Mouse (Mus musculus): ENCODE results near the gene Dcun1d5. TPM values are rescaled to one million over a fixed set of nuclear protein-coding genes. Genes with fewer than 3 reads are reported as not detected.

Dcun1d5 gene
- total and polyA plus RNA-seq, 2 experiments from 2014 or later: 64.0 to 83.4 TPM

- ATAC-seq: no peak
- Histone ChIP-seq H3K4me1 (ENCODE audit: insufficient read depth, low read length) (no peaks in the 10 kb centered on the region), H3K36me3 (ENCODE audit: insufficient read depth, low read length) (no peaks in the 10 kb centered on the region), H3K4me2 (ENCODE audit: low read depth, low read length) (no peak overlapping the region), H3K9me3 (ENCODE audit: low read length) (no peaks in the 10 kb centered on the region), H3K27ac (no peak overlapping the region), H3K9ac (replicated peaks; ENCODE audit: low read length) (no peak overlapping the region), H3K4me3 (ENCODE audit: low read length) (no peak overlapping the region), H3K27me3 (ENCODE audit: insufficient read depth, low read length) (no peaks in the 10 kb centered on the region)
- TF ChIP-seq CTCF (IDR thresholded peaks at IDR 0.05; ENCODE audit: low read depth): no peak
- 93% methylated on average over 1 of the region's 1 CpGs for WGBS
- no peak for DNase-seq (ENCODE audit: low spot score)
These were observed 54.3 kb downstream of the Dcun1d5 start for GRCm38 (mm10) chr9:7238619-7239018.

GRCm38 (mm10) chr9:7239967-7240366 lies 55.6 kb downstream of the Dcun1d5 start:
- Histone ChIP-seq H3K27me3 (ENCODE audit: insufficient read depth, low read length) (no peaks in the 10 kb centered on the region), H3K4me1 (ENCODE audit: insufficient read depth, low read length) (no peaks in the 10 kb centered on the region), H3K9ac (replicated peaks; ENCODE audit: low read length) (no peak overlapping the region), H3K9me3 (ENCODE audit: low read length) (no peaks in the 10 kb centered on the region), H3K4me3 (ENCODE audit: low read length) (no peak overlapping the region), H3K36me3 (ENCODE audit: insufficient read depth, low read length) (no peaks in the 10 kb centered on the region), H3K27ac (no peak overlapping the region), H3K4me2 (ENCODE audit: low read depth, low read length) (no peak overlapping the region)
- 88% methylated on average over 2 of the region's 2 CpGs for WGBS
- no peak for DNase-seq (ENCODE audit: low spot score)
- no peak for ATAC-seq
- TF ChIP-seq CTCF (IDR thresholded peaks at IDR 0.05; ENCODE audit: low read depth): no peak

GRCm38 (mm10) chr9:7252797-7253654 lies 68.7 kb downstream of the Dcun1d5 start:
- WGBS: 71% methylated on average over 1 of the region's 1 CpGs
- H3K27me3 ChIP-seq (ENCODE audit: insufficient read depth, low read length): no peaks in the 10 kb centered on the region
- no peak overlapping the region for H3K27ac ChIP-seq
- no peak overlapping the region for H3K4me2 ChIP-seq (ENCODE audit: low read depth, low read length)
- no peak overlapping the region for H3K9ac ChIP-seq (replicated peaks; ENCODE audit: low read length)
- no peaks in the 10 kb centered on the region for H3K9me3 ChIP-seq (ENCODE audit: low read length)
- DNase-seq (ENCODE audit: low spot score) (no peak), ATAC-seq (no peak)
- no peaks in the 10 kb centered on the region for H3K4me1 ChIP-seq (ENCODE audit: insufficient read depth, low read length)
- no peaks in the 10 kb centered on the region for H3K36me3 ChIP-seq (ENCODE audit: insufficient read depth, low read length)
- TF ChIP-seq CTCF (IDR thresholded peaks at IDR 0.05; ENCODE audit: low read depth): no peak
- no peak overlapping the region for H3K4me3 ChIP-seq (ENCODE audit: low read length)

Other genes starting within 250 kb of the Dcun1d5 start
- gene Dync2h1, start 74 bp upstream of the Dcun1d5 start, total RNA-seq (2014; rRNA removed): 12.2 and 13.0 TPM in 2 replicates
- 14.5 and 16.7 TPM in 2 replicates for gene Dync2h1, start 74 bp upstream of the Dcun1d5 start, polyA plus RNA-seq (2015; fragmentation: Nextera tagmentation; extraction: Ambion mirVana)
- 0.07 and 0.10 TPM in 2 replicates for gene Mmp13, start 88.0 kb downstream of the Dcun1d5 start, total RNA-seq (2014; rRNA removed)
- gene Mmp13, start 88.0 kb downstream of the Dcun1d5 start, polyA plus RNA-seq (2015; fragmentation: Nextera tagmentation; extraction: Ambion mirVana): 0.14 TPM in 1 of 2 replicates, not detected in the other
- gene Mmp12, start 159.9 kb downstream of the Dcun1d5 start, total RNA-seq (2014; rRNA removed): not detected in 2 replicates
- 0.15 TPM in 1 of 2 replicates, not detected in the other for gene Mmp12, start 159.9 kb downstream of the Dcun1d5 start, polyA plus RNA-seq (2015; fragmentation: Nextera tagmentation; extraction: Ambion mirVana)
- gene Mmp1b, start 203.5 kb downstream of the Dcun1d5 start, total RNA-seq (2014; rRNA removed): not detected in 2 replicates
- gene Mmp1b, start 203.5 kb downstream of the Dcun1d5 start, polyA plus RNA-seq (2015; fragmentation: Nextera tagmentation; extraction: Ambion mirVana): not detected in 2 replicates

All from hindbrain, postnatal 0 days (tissue).